Mouse (Mus musculus) midbrain, embryonic 14.5 days (tissue): Measurements from ENCODE around the gene Cpt1a. TPM values are rescaled to one million over a fixed set of nuclear protein-coding genes. Genes with fewer than 3 reads are reported as not detected.

Source experiments
- ATAC-seq: fragments of 200-750 bp; cut with Nextera tagmentation; 2 replicates; pipeline ENCODE4 v1.8.0; 2017; ENCODE audit warnings: moderate number of reproducible peaks, moderate library complexity; ENCODE audit not compliant: low FRiP score, low TSS enrichment
- DNase-seq: peaks from one replicate; pipeline ENCODE4 v3.0.0-alpha.2; 2015
- H3K27ac ChIP-seq: fragments of 300-500 bp; sonication (generic); replicated peaks from 2 replicates; pipeline ENCODE4 v1.5.1; 2014; ENCODE audit warnings: mild to moderate bottlenecking, low read depth, low read length, moderate library complexity
- H3K27me3 ChIP-seq: fragments of 300-500 bp; sonication (generic); 2 replicates; pipeline ENCODE4 v1.6.1; 2014; ENCODE audit warnings: low read length, control low read depth, mixed read lengths; ENCODE audit not compliant: control insufficient read depth, insufficient read depth
- H3K36me3 ChIP-seq: fragments of 300-500 bp; sonication (generic); 2 replicates; pipeline ENCODE4 v1.6.1; 2014; ENCODE audit warnings: low read length, control low read depth; ENCODE audit not compliant: control insufficient read depth, insufficient read depth
- H3K4me1 ChIP-seq: fragments of 300-500 bp; sonication (generic); 2 replicates; pipeline ENCODE4 v1.6.1; 2014; ENCODE audit warnings: mild to moderate bottlenecking, antibody characterized with exemption, low read length, control low read depth; ENCODE audit not compliant: control insufficient read depth, insufficient read depth
- H3K4me2 ChIP-seq: fragments of 300-500 bp; sonication (generic); 2 replicates; pipeline ENCODE4 v1.6.1; 2014; ENCODE audit warnings: mild to moderate bottlenecking, low read length, moderate library complexity
- H3K4me3 ChIP-seq: fragments of 300-500 bp; sonication (generic); replicated peaks from 2 replicates; pipeline ENCODE4 v1.5.1; 2014; ENCODE audit warnings: low read depth, low read length
- H3K9ac ChIP-seq: fragments of 300-500 bp; sonication (generic); replicated peaks from 2 replicates; pipeline ENCODE4 v1.6.1; 2014; ENCODE audit warnings: mild to moderate bottlenecking, low read length, moderate library complexity
- H3K9me3 ChIP-seq: fragments of 300-500 bp; sonication (generic); 2 replicates; pipeline ENCODE4 v1.6.1; 2016; ENCODE audit warnings: low read length, control low read depth, mixed read lengths; ENCODE audit not compliant: control insufficient read depth
- WGBS: fragments of 180-500 bp; shearing (Covaris S2); extraction: QIAGEN DNeasy Blood & Tissue Kit; methylation state at CpG from one replicate; pipeline ENCODE4 v1.1.7; 2014; 5-methylcytosine and 5-hydroxymethylcytosine counted together
- polyA plus RNA-seq: library from polyadenylated mRNA; unstranded; fragments of >200 nt; fragmentation: Nextera tagmentation; extraction: Ambion mirVana; gene quantifications from 2 replicates; pipeline ENCODE4 v1.2.1, GENCODE M21; 2014

Gene Cpt1a
- polyA plus RNA-seq, 1 experiment from 2014 or later: 19.2 TPM

DNA sequence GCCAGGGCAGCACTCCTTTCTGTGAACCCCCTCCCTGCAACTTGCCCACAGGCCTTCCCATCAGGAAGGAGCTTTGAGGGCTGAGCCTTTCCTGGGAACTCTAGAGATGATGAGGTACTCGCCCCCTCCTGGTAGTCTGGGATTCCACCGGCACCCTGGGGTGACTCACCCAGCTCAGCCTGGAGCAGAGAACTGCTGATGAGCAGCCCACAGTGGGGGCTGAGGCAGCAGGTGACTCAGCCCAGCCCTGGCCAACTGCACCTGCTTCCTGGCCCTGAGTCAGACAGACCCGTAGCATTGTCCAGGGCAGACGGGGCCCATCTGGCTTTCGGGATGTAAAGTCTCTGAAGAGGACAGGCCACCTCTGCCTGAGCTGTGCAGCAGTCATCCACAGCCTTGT lies 97.1 kb downstream of the Cpt1a start:
- Histone ChIP-seq H3K27ac (no peak overlapping the region), H3K4me1 (peaks cover 4% of the 10 kb centered on the region; the same call in 1 of the 2 replicates), H3K9ac (no peak overlapping the region), H3K9me3 (no peaks in the 10 kb centered on the region), H3K4me3 (no peak overlapping the region), H3K27me3 (peaks cover 5% of the 10 kb centered on the region; the same call in 1 of the 2 replicates), H3K4me2 (no peak overlapping the region), H3K36me3 (no peaks in the 10 kb centered on the region)
- WGBS: 54% methylated on average over 5 of the region's 5 CpGs
- DNase-seq (no peak), ATAC-seq (no peak)

GRCm38 (mm10) chr19:3422488-3422887 lies 100.4 kb downstream of the Cpt1a start:
- no peak overlapping the region for H3K27ac ChIP-seq
- no peak overlapping the region for H3K4me3 ChIP-seq
- H3K9ac ChIP-seq: no peak overlapping the region
- H3K4me1 ChIP-seq: no peaks in the 10 kb centered on the region
- no peaks in the 10 kb centered on the region for H3K27me3 ChIP-seq
- H3K9me3 ChIP-seq: no peaks in the 10 kb centered on the region
- no peak overlapping the region for H3K4me2 ChIP-seq
- H3K36me3 ChIP-seq: no peaks in the 10 kb centered on the region
- DNase-seq (peak; percentile 12), ATAC-seq (no peak)
- WGBS: 28% methylated on average over 6 of the region's 6 CpGs

DNA sequence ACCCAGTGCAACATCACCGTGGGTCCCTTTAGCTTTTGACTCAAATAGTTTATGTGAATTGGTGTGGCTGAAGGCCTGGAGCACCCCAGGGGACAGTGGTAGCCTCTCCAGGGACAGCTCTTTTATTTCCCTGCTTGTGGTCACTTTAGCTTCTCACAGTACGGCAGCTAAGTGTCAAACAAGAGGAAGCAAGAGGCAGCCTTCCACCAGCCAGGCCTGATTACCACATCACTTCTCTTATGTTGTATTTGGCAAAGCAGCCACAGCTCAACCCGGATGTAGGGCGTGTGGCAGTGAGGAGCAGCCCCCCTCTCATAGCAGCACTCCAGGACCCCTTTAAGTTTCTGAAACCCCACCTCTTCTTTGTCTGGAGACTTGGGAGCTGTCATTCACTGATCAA lies 100.8 kb downstream of the Cpt1a start:
- WGBS: 71% methylated on average over 4 of the region's 4 CpGs
- no peaks in the 10 kb centered on the region for H3K27me3 ChIP-seq
- no peak for DNase-seq
- no peak for ATAC-seq
- no peaks in the 10 kb centered on the region for H3K36me3 ChIP-seq
- H3K27ac ChIP-seq: no peak overlapping the region
- no peak overlapping the region for H3K4me3 ChIP-seq
- H3K4me2 ChIP-seq: no peak overlapping the region
- no peaks in the 10 kb centered on the region for H3K4me1 ChIP-seq
- H3K9ac ChIP-seq: no peak overlapping the region
- no peaks in the 10 kb centered on the region for H3K9me3 ChIP-seq

DNA sequence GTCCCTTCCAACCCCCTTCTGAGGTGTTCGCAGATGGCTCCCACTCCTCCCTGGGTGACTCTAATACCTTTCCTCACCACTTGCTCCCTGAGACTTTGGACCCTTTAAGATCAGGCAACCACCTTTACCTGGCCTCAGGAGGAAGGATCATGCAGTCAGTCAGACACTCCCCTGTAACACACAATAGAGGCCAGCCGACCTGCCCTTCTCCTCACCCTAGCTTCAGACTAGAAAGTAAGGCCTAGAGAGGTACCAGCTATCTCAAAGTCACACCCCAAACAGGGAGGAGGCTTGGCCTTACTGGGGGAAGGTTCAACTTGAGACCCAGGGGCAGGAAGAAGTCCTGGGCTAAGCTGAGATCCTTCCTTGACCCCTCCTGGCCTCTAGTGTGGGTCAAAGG lies 102.1 kb downstream of the Cpt1a start:
- no peak overlapping the region for H3K4me3 ChIP-seq
- no peak for ATAC-seq
- 84% methylated on average over 2 of the region's 2 CpGs for WGBS
- no peak overlapping the region for H3K4me2 ChIP-seq
- H3K9me3 ChIP-seq: no peaks in the 10 kb centered on the region
- H3K36me3 ChIP-seq: no peaks in the 10 kb centered on the region
- H3K4me1 ChIP-seq: peaks cover 3% of the 10 kb centered on the region; the same call in 1 of the 2 replicates
- H3K27me3 ChIP-seq: no peaks in the 10 kb centered on the region
- DNase-seq: no peak
- H3K27ac ChIP-seq: no peak overlapping the region
- no peak overlapping the region for H3K9ac ChIP-seq

- 84% methylated on average over 15 of the region's 15 CpGs for WGBS
- Histone ChIP-seq H3K9me3 (no peaks in the 10 kb centered on the region), H3K4me1 (peaks cover 5% of the 10 kb centered on the region; the same call in 1 of the 2 replicates), H3K36me3 (no peaks in the 10 kb centered on the region), H3K9ac (no peak overlapping the region), H3K27ac (no peak overlapping the region), H3K27me3 (no peaks in the 10 kb centered on the region), H3K4me3 (no peak overlapping the region), H3K4me2 (no peak overlapping the region)
- no peak for ATAC-seq
- DNase-seq: no peak
These were observed 106.1 kb downstream of the Cpt1a start for GRCm38 (mm10) chr19:3428057-3428830.

GRCm38 (mm10) chr19:3429156-3429816 lies 107.2 kb downstream of the Cpt1a start:
- WGBS: 42% methylated on average over 7 of the region's 7 CpGs
- ATAC-seq: no peak
- H3K27me3 ChIP-seq: no peaks in the 10 kb centered on the region
- H3K9me3 ChIP-seq: no peaks in the 10 kb centered on the region
- no peak overlapping the region for H3K4me3 ChIP-seq
- peak overlapping the region; percentile 23; the same call in 1 of the 2 replicates for H3K9ac ChIP-seq
- H3K27ac ChIP-seq: peak overlapping the region; percentile 72
- H3K36me3 ChIP-seq: no peaks in the 10 kb centered on the region
- DNase-seq: peak; percentile 54
- no peak overlapping the region for H3K4me2 ChIP-seq
- peaks cover 5% of the 10 kb centered on the region; the same call in 1 of the 2 replicates for H3K4me1 ChIP-seq

GRCm38 (mm10) chr19:3431066-3431465 lies 108.9 kb downstream of the Cpt1a start:
- no peaks in the 10 kb centered on the region for H3K9me3 ChIP-seq
- no peaks in the 10 kb centered on the region for H3K36me3 ChIP-seq
- DNase-seq (no peak), ATAC-seq (no peak)
- H3K4me2 ChIP-seq: no peak overlapping the region
- H3K4me1 ChIP-seq: peaks cover 5% of the 10 kb centered on the region; the same call in 1 of the 2 replicates
- H3K4me3 ChIP-seq: no peak overlapping the region
- no peaks in the 10 kb centered on the region for H3K27me3 ChIP-seq
- WGBS: 81% methylated on average over 7 of the region's 7 CpGs
- H3K9ac ChIP-seq: no peak overlapping the region
- H3K27ac ChIP-seq: no peak overlapping the region

DNA sequence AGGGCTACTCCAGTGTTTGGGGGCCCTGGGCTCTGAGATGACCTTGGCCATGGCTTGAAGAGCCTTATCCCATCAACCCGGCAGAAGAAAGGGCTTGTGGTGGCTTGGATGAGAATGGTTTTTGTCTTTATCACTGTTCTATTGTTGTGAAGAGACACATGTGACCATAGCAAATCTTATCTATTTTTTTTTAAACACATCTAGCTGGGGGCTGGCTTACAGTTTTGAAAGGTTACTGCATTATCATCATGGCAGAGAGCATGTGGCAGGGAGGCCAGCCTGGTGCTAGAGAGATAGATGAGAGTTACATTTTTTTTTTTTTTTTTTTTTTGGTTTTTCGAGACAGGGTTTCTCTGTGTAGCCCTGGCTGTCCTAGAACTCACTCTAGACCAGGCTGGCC lies 109.8 kb downstream of the Cpt1a start:
- no peaks in the 10 kb centered on the region for H3K36me3 ChIP-seq
- peaks cover 5% of the 10 kb centered on the region; the same call in 1 of the 2 replicates for H3K4me1 ChIP-seq
- H3K27ac ChIP-seq: no peak overlapping the region
- no peaks in the 10 kb centered on the region for H3K27me3 ChIP-seq
- H3K4me3 ChIP-seq: no peak overlapping the region
- DNase-seq: no peak
- H3K9ac ChIP-seq: no peak overlapping the region
- 62% methylated on average over 1 of the region's 2 CpGs for WGBS
- H3K4me2 ChIP-seq: no peak overlapping the region
- ATAC-seq: no peak
- no peaks in the 10 kb centered on the region for H3K9me3 ChIP-seq
